Mouse (Mus musculus) thymus, adult 2 months (tissue): ENCODE measurements around the gene Trank1. TPM values are rescaled to one million over a fixed set of nuclear protein-coding genes. Genes with fewer than 3 reads are reported as not detected.

Experiments used
- DNase-seq: peaks from one replicate; pipeline ENCODE4 v3.0.0; 2021
- H3K27ac ChIP-seq: fragments of 200-500 bp; 2 replicates; pipeline ENCODE4 v1.5.1; 2012; ENCODE audit warnings: low read length, control low read depth; ENCODE audit not compliant: control insufficient read depth, insufficient read depth
- H3K27me3 ChIP-seq: fragments of 200-500 bp; 2 replicates; pipeline ENCODE4 v1.6.1; 2012; ENCODE audit warnings: mild to moderate bottlenecking, low read length, moderate library complexity, mixed read lengths; ENCODE audit not compliant: control insufficient read depth, insufficient read depth
- H3K36me3 ChIP-seq: fragments of 200-500 bp; 2 replicates; pipeline ENCODE4 v1.6.1; 2012; ENCODE audit warnings: mild to moderate bottlenecking, low read length, moderate library complexity; ENCODE audit not compliant: control insufficient read depth, insufficient read depth
- H3K4me1 ChIP-seq: fragments of 200-500 bp; replicated peaks from 2 replicates; pipeline ENCODE4 v1.6.1; 2012; ENCODE audit warnings: low read length; ENCODE audit not compliant: control insufficient read depth, insufficient read depth
- H3K4me3 ChIP-seq: fragments of 200-500 bp; 2 replicates; pipeline ENCODE4 v1.5.1; 2012; ENCODE audit warnings: mild to moderate bottlenecking, low read length, control low read depth, moderate library complexity; ENCODE audit not compliant: control insufficient read depth, insufficient read depth
- CTCF ChIP-seq: fragments of 200-500 bp; IDR thresholded peaks from 2 replicates; pipeline ENCODE4 v1.5.1; 2012; ENCODE audit warnings: mild to moderate bottlenecking, control low read depth, low read length, moderate library complexity, borderline replicate concordance; ENCODE audit not compliant: control insufficient read depth, poor library complexity, insufficient read depth; ENCODE audit errors: extremely low read depth
- POLR2A ChIP-seq: fragments of 200-500 bp; IDR thresholded peaks from 2 replicates; pipeline ENCODE4 v1.6.1; 2012; ENCODE audit warnings: mild to moderate bottlenecking, low read length, control low read depth, moderate library complexity; ENCODE audit not compliant: control insufficient read depth, poor library complexity, insufficient read depth; ENCODE audit errors: extremely low read depth
- WGBS: fragments of 180-500 bp; shearing (Covaris S2); methylation state at CpG from one replicate; pipeline ENCODE4 v1.1.7; 2018; 5-methylcytosine and 5-hydroxymethylcytosine counted together
- polyA plus RNA-seq: library from polyadenylated mRNA; depleted of rRNA; stranded (reverse); fragments of >200 nt; gene quantifications from 2 replicates; pipeline ENCODE4 v1.2.3, GENCODE M21; 2012

The Trank1 gene
- polyA plus RNA-seq, 1 experiment: 0.13 TPM

DNA sequence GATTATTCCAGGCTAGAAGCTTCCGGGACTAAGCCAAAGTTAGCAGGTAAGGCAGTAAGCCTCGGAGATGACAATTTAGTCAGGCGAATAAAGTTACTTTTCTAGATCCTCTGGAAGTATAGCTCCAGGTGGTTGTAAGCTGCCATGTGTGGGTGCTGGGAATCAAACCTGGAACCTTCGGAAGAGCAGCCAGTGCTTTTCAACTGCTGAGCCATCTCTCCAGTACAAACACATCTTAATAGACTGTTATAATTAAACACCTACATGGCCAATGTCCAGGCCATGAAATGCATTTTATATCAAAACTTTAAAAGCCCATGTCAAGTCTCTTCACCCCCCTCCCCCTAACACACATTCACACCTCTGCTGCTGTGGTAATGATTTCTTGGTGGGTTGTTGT is 23.6 kb upstream of the Trank1 start:
- no peak for DNase-seq
- Histone ChIP-seq H3K4me3 (no peak overlapping the region), H3K4me1 (no peaks in the 10 kb centered on the region; the same call in 1 of the 2 replicates), H3K27ac (no peak overlapping the region), H3K36me3 (no peaks in the 10 kb centered on the region), H3K27me3 (no peaks in the 10 kb centered on the region)
- TF ChIP-seq CTCF: no peak
- TF ChIP-seq POLR2A: no peak
- 95% methylated on average over 4 of the region's 4 CpGs for WGBS

DNA sequence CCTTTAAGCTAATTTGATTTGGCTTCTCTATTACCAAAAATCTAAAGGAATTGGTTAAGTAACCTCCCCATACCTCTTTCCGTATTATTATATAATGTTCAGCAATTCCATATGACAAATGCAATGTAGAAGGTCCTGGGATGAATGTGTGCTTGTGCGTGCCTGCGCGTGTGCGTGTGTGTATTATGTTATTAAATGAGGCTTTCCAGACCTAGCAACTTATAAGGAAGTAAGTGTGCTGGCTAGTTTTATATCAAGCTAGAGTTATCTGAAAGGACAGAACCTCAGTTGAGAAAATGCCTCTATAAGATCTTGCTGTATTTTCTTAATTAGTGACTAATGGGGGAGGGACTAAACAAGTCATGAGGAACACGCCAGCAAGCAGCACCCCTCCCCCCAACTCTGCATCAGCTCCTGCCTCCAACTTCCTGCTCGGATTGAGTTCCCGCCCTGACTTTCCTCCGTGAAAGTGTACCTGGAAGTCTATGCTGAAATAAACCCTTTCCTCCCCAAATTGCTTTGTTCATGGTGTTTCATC is 22.2 kb upstream of the Trank1 start:
- Histone ChIP-seq H3K36me3 (no peaks in the 10 kb centered on the region), H3K4me3 (no peak overlapping the region), H3K27me3 (no peaks in the 10 kb centered on the region), H3K4me1 (no peaks in the 10 kb centered on the region; the same call in 1 of the 2 replicates), H3K27ac (no peak overlapping the region)
- WGBS: 69% methylated on average over 9 of the region's 9 CpGs
- DNase-seq: no peak
- TF ChIP-seq POLR2A: no peak
- no peak for TF ChIP-seq CTCF

DNA sequence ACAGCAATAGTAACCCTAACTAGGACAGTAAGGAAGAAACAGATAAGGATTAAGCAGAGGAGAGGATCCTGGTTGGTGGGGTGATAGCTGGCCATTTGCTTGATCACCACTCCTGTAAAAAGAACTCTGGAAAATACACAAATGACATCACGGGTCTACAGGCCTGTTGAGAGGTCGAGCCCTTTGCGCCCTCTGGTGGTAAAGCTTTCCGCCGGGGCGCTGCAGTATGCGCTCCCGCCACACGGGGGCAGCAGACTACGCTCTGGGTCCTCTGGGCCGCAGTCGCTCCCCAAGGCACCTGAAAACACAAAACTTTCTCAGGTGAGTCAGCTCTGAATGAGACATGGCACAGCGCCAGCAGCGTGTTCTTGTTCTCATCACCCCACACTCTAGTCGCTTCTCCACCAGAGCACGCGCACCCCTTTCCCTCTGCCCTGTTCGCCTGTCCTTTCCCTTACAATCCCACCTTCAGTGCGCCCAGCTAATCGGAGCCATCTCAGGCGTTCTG is 21.7 kb upstream of the Trank1 start:
- WGBS: 23% methylated on average over 21 of the region's 21 CpGs
- no peaks in the 10 kb centered on the region for H3K27me3 ChIP-seq
- DNase-seq: peak; percentile 91
- H3K27ac ChIP-seq: no peak overlapping the region
- H3K4me1 ChIP-seq: no peaks in the 10 kb centered on the region; the same call in 1 of the 2 replicates
- H3K4me3 ChIP-seq: no peak overlapping the region
- TF ChIP-seq POLR2A (no peak), CTCF (peak; percentile 100)
- no peaks in the 10 kb centered on the region for H3K36me3 ChIP-seq

DNA sequence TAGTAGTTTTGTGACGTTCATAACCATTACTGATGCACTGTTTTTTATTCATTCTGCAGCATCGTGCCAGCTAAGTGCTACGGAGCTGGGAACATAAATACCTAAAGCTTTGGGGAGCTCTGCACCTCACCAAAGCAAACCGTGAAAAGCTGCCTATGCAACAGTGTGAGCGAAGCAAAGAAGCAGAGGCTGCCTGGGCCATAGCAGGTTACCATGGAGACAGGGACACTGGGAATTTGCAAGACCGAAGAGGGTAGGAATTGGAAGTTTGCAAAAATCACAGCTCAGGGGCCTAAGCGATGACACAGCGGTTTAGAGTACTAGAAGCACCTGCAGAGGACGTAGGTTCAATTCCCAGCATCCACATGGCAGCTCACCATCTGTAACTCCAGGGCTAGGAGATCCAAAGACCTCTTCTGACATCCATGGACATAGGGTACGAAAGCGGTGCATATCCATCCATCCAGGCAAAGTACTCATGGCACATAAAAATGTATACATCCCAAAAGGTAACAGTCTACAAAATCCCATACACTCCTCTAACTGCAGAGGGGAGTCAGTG is 20.9 kb upstream of the Trank1 start:
- no peaks in the 10 kb centered on the region for H3K27me3 ChIP-seq
- H3K4me3 ChIP-seq: no peak overlapping the region
- no peak for TF ChIP-seq POLR2A
- no peak for TF ChIP-seq CTCF
- H3K27ac ChIP-seq: no peak overlapping the region
- DNase-seq: no peak
- no peaks in the 10 kb centered on the region; the same call in 1 of the 2 replicates for H3K4me1 ChIP-seq
- H3K36me3 ChIP-seq: no peaks in the 10 kb centered on the region
- 87% methylated on average over 11 of the region's 11 CpGs for WGBS

DNA sequence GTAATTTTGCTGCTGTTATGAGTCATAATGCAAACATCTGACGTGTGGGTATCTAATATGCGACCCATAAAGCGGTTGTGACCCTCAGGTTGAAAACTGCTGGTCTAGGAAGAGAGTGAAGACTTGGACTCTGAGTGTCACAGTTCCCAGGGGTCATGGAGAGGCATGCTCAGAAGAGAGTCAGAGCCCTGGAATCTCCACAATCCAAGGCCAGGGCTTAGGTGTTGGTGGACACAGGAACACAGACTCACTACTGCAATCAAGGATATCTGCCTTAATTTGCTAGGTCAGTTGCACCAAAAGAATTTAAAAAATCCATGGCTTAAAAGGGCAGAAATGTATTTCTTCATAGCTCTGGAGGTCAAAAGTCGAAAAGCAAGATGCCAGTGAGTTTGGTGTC is 18.3 kb upstream of the Trank1 start:
- DNase-seq: no peak
- Histone ChIP-seq H3K4me3 (no peak overlapping the region), H3K27me3 (no peaks in the 10 kb centered on the region), H3K36me3 (no peaks in the 10 kb centered on the region), H3K4me1 (no peaks in the 10 kb centered on the region; the same call in 1 of the 2 replicates), H3K27ac (no peak overlapping the region)
- WGBS: 90% methylated on average over 4 of the region's 4 CpGs
- no peak for TF ChIP-seq POLR2A
- TF ChIP-seq CTCF: no peak

DNA sequence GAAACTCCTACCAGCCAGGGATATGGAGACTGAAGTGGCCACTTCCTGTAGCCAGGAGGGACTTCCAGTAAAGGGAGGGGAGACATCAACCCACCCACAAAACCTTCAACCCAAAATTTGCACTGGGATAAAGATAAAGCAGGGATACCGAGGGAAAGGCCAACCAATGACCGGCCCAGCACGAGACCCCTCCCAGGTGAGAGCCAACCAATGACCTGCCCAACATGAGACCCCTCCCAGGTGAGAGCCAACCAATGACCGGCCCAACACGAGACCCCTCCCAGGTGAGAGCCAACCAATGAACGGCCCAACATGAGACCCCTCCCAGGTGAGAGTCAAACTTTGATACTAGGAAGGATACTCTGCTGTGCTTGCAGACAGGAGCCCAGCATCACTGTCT is 16.6 kb upstream of the Trank1 start:
- TF ChIP-seq POLR2A (no peak), CTCF (no peak)
- H3K36me3 ChIP-seq: no peaks in the 10 kb centered on the region
- WGBS: 96% methylated on average over 6 of the region's 6 CpGs
- no peak overlapping the region for H3K4me3 ChIP-seq
- no peaks in the 10 kb centered on the region for H3K27me3 ChIP-seq
- DNase-seq: no peak
- H3K27ac ChIP-seq: no peak overlapping the region
- no peaks in the 10 kb centered on the region; the same call in 1 of the 2 replicates for H3K4me1 ChIP-seq
